Mouse (Mus musculus) lung, adult 10 weeks (tissue): ENCODE results near the gene Hist1h4d. TPM values are rescaled to one million over a fixed set of nuclear protein-coding genes. Genes with fewer than 3 reads are reported as not detected.

Experiments
- polyA plus RNA-seq: library from polyadenylated mRNA; stranded (reverse); fragments of 350-450 nt; fragmentation: Illumina TruSeq; extraction: RNeasy Lipid Tissue Mini Kit (QIAGEN cat#74804); gene quantifications from one replicate; pipeline ENCODE4 v1.2.3, GENCODE M21; 2014; ENCODE audit warnings: low read depth, low replicate concordance; ENCODE audit not compliant: insufficient read depth

The Hist1h4d gene
- polyA plus RNA-seq: not detected

GRCm38 (mm10) chr13:23581408-23582218 is at the start of gene Hist1h4d:
Gene Hist1h4d (plus strand): TSS chr13:23581598.

GRCm38 (mm10) chr13:23533560-23534367 is 47.6 kb upstream of the Hist1h4d start, which contains the start of gene Hist1h2af:
Gene Hist1h2af (plus strand): TSS chr13:23533906.

GRCm38 (mm10) chr13:23535137-23536075 is 46.0 kb upstream of the Hist1h4d start, which contains the start of gene Hist1h3g:
Gene Hist1h3g (plus strand): TSS chr13:23535422.

GRCm38 (mm10) chr13:23542999-23543607 is 38.3 kb upstream of the Hist1h4d start, which contains the start of gene Hist1h2bh:
Gene Hist1h2bh (minus strand): TSS chr13:23543392.

GRCm38 (mm10) chr13:23543965-23544786 is 37.2 kb upstream of the Hist1h4d start, which contains the start of gene Hist1h3f:
Gene Hist1h3f (plus strand): TSS chr13:23544052.

GRCm38 (mm10) chr13:23551146-23551834 is 30.1 kb upstream of the Hist1h4d start, which contains the start of gene Hist1h4f:
Gene Hist1h4f (minus strand): TSS chr13:23551648.

GRCm38 (mm10) chr13:23552962-23553361 is 28.4 kb upstream of the Hist1h4d start, which contains the start of gene Hist1h1d:
Gene Hist1h1d (plus strand): TSS chr13:23553262.

GRCm38 (mm10) chr13:23561883-23562659 is 19.3 kb upstream of the Hist1h4d start, which contains the start of gene Hist1h3e:
Gene Hist1h3e (minus strand): TSS chr13:23562369.

GRCm38 (mm10) chr13:23571022-23571503 is 10.3 kb upstream of the Hist1h4d start, which contains the start of the genes Hist1h2ae and Hist1h2bg:
Gene Hist1h2ae (minus strand): TSS chr13:23571220.
Gene Hist1h2bg (plus strand): TSS chr13:23571396.

GRCm38 (mm10) chr13:23573898-23574524 is 7.4 kb upstream of the Hist1h4d start, which contains the start of the genes Hist1h2bf and Hist1h2ad:
Gene Hist1h2bf (minus strand): TSS chr13:23574196.
Gene Hist1h2ad (plus strand): TSS chr13:23574381.

GRCm38 (mm10) chr13:23575271-23575851 is 6.0 kb upstream of the Hist1h4d start, which contains the start of gene Hist1h3d:
Gene Hist1h3d (plus strand): TSS chr13:23575763.

GRCm38 (mm10) chr13:23620733-23621531 is 39.5 kb downstream of the Hist1h4d start, which contains the start of gene Hist1h2be:
Gene Hist1h2be (minus strand): TSS chr13:23621124.

GRCm38 (mm10) chr13:23622175-23622671 is 40.8 kb downstream of the Hist1h4d start, which contains the start of gene Hist1h1e:
Gene Hist1h1e (minus strand): TSS chr13:23622558.

